Mouse (Mus musculus) cerebellum, adult 11 months (tissue): Measurements from ENCODE around the gene Ankrd28.
"Not testable (repeated sequence)": the region's sequence is repeated elsewhere in the genome, so short reads cannot be mapped to it uniquely, and the experiment has no call there.

Experiments
- DNase-seq: peaks from one replicate; pipeline ENCODE4 v3.0.0; 2022

Ankrd28 gene

GRCm38 (mm10) chr14:31793979-31794775, 36.3 kb downstream of the Ankrd28 start:
- DNase-seq: no peak

GRCm38 (mm10) chr14:31790797-31791196, 39.7 kb downstream of the Ankrd28 start:
- peak; percentile 25 for DNase-seq

GRCm38 (mm10) chr14:31786906-31787305, 43.5 kb downstream of the Ankrd28 start:
- DNase-seq: no peak

- no peak for DNase-seq
Observed at GRCm38 (mm10) chr14:31785681-31786080, 44.8 kb downstream of the Ankrd28 start.

GRCm38 (mm10) chr14:31784975-31785374, 45.5 kb downstream of the Ankrd28 start:
- no peak for DNase-seq

GRCm38 (mm10) chr14:31781309-31782049, 49.0 kb downstream of the Ankrd28 start:
- DNase-seq: peak; percentile 55

- no peak for DNase-seq
Observed at GRCm38 (mm10) chr14:31780412-31781233, 49.8 kb downstream of the Ankrd28 start.

- no peak for DNase-seq
Observed at GRCm38 (mm10) chr14:31773518-31773917, 56.9 kb downstream of the Ankrd28 start.

GRCm38 (mm10) chr14:31772251-31772650, 58.2 kb downstream of the Ankrd28 start:
- DNase-seq: no peak

GRCm38 (mm10) chr14:31768531-31768930, 61.9 kb downstream of the Ankrd28 start:
- no peak for DNase-seq

GRCm38 (mm10) chr14:31764083-31764482, 66.4 kb downstream of the Ankrd28 start:
- DNase-seq: no peak

GRCm38 (mm10) chr14:31761727-31762126, 68.7 kb downstream of the Ankrd28 start:
- no peak for DNase-seq

GRCm38 (mm10) chr14:31759195-31759594, 71.3 kb downstream of the Ankrd28 start:
- no peak for DNase-seq

GRCm38 (mm10) chr14:31758410-31758809, 72.0 kb downstream of the Ankrd28 start:
- DNase-seq: not testable (repeated sequence)

GRCm38 (mm10) chr14:31748239-31748873, 82.1 kb downstream of the Ankrd28 start:
- DNase-seq: no peak

GRCm38 (mm10) chr14:31742523-31742922, 87.9 kb downstream of the Ankrd28 start:
- no peak for DNase-seq

- no peak for DNase-seq
Observed at GRCm38 (mm10) chr14:31734811-31735210, 95.6 kb downstream of the Ankrd28 start.

- no peak for DNase-seq
Observed at GRCm38 (mm10) chr14:31727522-31727921, 102.9 kb downstream of the Ankrd28 start.

GRCm38 (mm10) chr14:31722746-31723145, 107.7 kb downstream of the Ankrd28 start:
- no peak for DNase-seq

GRCm38 (mm10) chr14:31721256-31721655, 109.2 kb downstream of the Ankrd28 start:
- DNase-seq: no peak

- no peak for DNase-seq
Observed at GRCm38 (mm10) chr14:31718332-31718731, 112.1 kb downstream of the Ankrd28 start.

GRCm38 (mm10) chr14:31717360-31717759, 113.1 kb downstream of the Ankrd28 start:
- no peak for DNase-seq

- DNase-seq: no peak
Observed at GRCm38 (mm10) chr14:31715669-31716068, 114.8 kb downstream of the Ankrd28 start.
